Mouse (Mus musculus): ENCODE measurements around the gene Olfr747. TPM values are rescaled to one million over a fixed set of nuclear protein-coding genes. Genes with fewer than 3 reads are reported as not detected.

The Olfr747 gene
- polyA plus RNA-seq (2014; fragmentation: Illumina TruSeq; extraction: RNeasy Lipid Tissue Mini Kit (QIAGEN cat#74804); ENCODE audit: low replicate concordance): not detected

GRCm38 (mm10) chr14:50693106-50693505 is at the start of gene Olfr747:
TSS of gene Olfr747 (minus strand) at chr14:50693206.

DNA sequence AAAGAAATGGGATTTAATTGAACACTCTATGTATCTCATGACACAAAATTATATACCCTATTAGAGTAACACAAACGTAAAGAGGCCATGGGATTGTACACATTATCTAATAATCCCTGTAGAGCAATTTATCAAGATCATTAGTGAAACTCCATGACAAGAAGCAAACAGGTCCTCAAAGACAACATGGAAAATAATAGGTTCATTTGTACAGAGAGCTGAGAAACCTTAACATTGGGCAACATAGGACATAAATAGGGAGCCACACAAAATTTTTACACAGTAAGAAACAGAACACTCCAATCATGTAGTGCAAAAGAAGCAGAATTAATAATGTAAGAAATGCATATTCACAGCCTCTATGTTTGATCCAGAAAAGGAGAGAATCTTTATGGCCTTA is 14.1 kb upstream of the Olfr747 start, which contains the start of gene Olfr748:
Gene Olfr748 (plus strand): TSS at position 301 of the 400 bp plus-strand sequence.

GRCm38 (mm10) chr14:50646783-50647182 is 46.2 kb downstream of the Olfr747 start, which contains the start of gene Olfr746:
TSS of gene Olfr746 (plus strand) at chr14:50647083.

DNA sequence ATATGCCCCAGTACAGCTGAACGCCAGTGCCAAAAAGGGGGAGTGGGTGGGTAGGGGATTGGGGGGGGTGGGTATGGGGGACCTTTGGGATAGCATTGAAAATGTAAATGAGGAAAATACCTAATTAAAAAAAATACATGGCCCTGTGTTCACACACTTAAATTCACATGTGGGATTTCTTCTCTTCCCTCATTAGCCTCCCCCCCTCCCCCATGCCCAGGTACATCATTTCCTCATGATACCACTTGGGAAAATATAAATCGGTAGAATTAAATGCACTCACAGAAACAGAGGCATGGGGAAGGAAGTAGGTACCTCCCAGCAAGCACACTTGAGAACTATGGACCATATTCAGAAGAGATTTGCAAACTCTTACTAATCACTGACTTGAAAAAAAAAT is 53.9 kb downstream of the Olfr747 start, which contains the start of gene Olfr745:
Gene Olfr745 (plus strand): TSS at position 301 of the 400 bp plus-strand sequence.

Other genes with a start within 250 kb of the Olfr747 start
- not detected for gene Olfr740, start 247.7 kb downstream of the Olfr747 start, polyA plus RNA-seq (2014; fragmentation: Illumina TruSeq; extraction: RNeasy Lipid Tissue Mini Kit (QIAGEN cat#74804); ENCODE audit: low replicate concordance)
- gene Olfr741, start 220.5 kb downstream of the Olfr747 start, polyA plus RNA-seq (2014; fragmentation: Illumina TruSeq; extraction: RNeasy Lipid Tissue Mini Kit (QIAGEN cat#74804); ENCODE audit: low replicate concordance): not detected
- gene Olfr742, start 189.6 kb downstream of the Olfr747 start, polyA plus RNA-seq (2014; fragmentation: Illumina TruSeq; extraction: RNeasy Lipid Tissue Mini Kit (QIAGEN cat#74804); ENCODE audit: low replicate concordance): not detected
- gene Olfr743, start 171.4 kb downstream of the Olfr747 start, polyA plus RNA-seq (2014; fragmentation: Illumina TruSeq; extraction: RNeasy Lipid Tissue Mini Kit (QIAGEN cat#74804); ENCODE audit: low replicate concordance): not detected
- not detected for gene Olfr744, start 78.3 kb downstream of the Olfr747 start, polyA plus RNA-seq (2014; fragmentation: Illumina TruSeq; extraction: RNeasy Lipid Tissue Mini Kit (QIAGEN cat#74804); ENCODE audit: low replicate concordance)
- gene Olfr745, start 53.8 kb downstream of the Olfr747 start, polyA plus RNA-seq (2014; fragmentation: Illumina TruSeq; extraction: RNeasy Lipid Tissue Mini Kit (QIAGEN cat#74804); ENCODE audit: low replicate concordance): not detected
- gene Olfr746, start 46.1 kb downstream of the Olfr747 start, polyA plus RNA-seq (2014; fragmentation: Illumina TruSeq; extraction: RNeasy Lipid Tissue Mini Kit (QIAGEN cat#74804); ENCODE audit: low replicate concordance): not detected
- gene Olfr748, start 14.2 kb upstream of the Olfr747 start, polyA plus RNA-seq (2014; fragmentation: Illumina TruSeq; extraction: RNeasy Lipid Tissue Mini Kit (QIAGEN cat#74804); ENCODE audit: low replicate concordance): not detected
- not detected for gene Olfr749, start 51.9 kb upstream of the Olfr747 start, polyA plus RNA-seq (2014; fragmentation: Illumina TruSeq; extraction: RNeasy Lipid Tissue Mini Kit (QIAGEN cat#74804); ENCODE audit: low replicate concordance)
- gene Ttc5, start 92.3 kb upstream of the Olfr747 start, polyA plus RNA-seq (2014; fragmentation: Illumina TruSeq; extraction: RNeasy Lipid Tissue Mini Kit (QIAGEN cat#74804); ENCODE audit: low replicate concordance): 15.0 TPM
- not detected for gene Ccnb1ip1, start 114.5 kb upstream of the Olfr747 start, polyA plus RNA-seq (2014; fragmentation: Illumina TruSeq; extraction: RNeasy Lipid Tissue Mini Kit (QIAGEN cat#74804); ENCODE audit: low replicate concordance)
- 40.6 TPM for gene Parp2, start 114.6 kb upstream of the Olfr747 start, polyA plus RNA-seq (2014; fragmentation: Illumina TruSeq; extraction: RNeasy Lipid Tissue Mini Kit (QIAGEN cat#74804); ENCODE audit: low replicate concordance)
- gene Tep1, start 177.4 kb upstream of the Olfr747 start, polyA plus RNA-seq (2014; fragmentation: Illumina TruSeq; extraction: RNeasy Lipid Tissue Mini Kit (QIAGEN cat#74804); ENCODE audit: low replicate concordance): 55.9 TPM
- 5.5 TPM for gene Klhl33, start 204.3 kb upstream of the Olfr747 start, polyA plus RNA-seq (2014; fragmentation: Illumina TruSeq; extraction: RNeasy Lipid Tissue Mini Kit (QIAGEN cat#74804); ENCODE audit: low replicate concordance)
- 6.3 TPM for gene Osgep, start 231.7 kb upstream of the Olfr747 start, polyA plus RNA-seq (2014; fragmentation: Illumina TruSeq; extraction: RNeasy Lipid Tissue Mini Kit (QIAGEN cat#74804); ENCODE audit: low replicate concordance)
- gene Apex1, start 231.8 kb upstream of the Olfr747 start, polyA plus RNA-seq (2014; fragmentation: Illumina TruSeq; extraction: RNeasy Lipid Tissue Mini Kit (QIAGEN cat#74804); ENCODE audit: low replicate concordance): 6.1 TPM
- gene Pip4p1, start 237.7 kb upstream of the Olfr747 start, polyA plus RNA-seq (2014; fragmentation: Illumina TruSeq; extraction: RNeasy Lipid Tissue Mini Kit (QIAGEN cat#74804); ENCODE audit: low replicate concordance): 9.2 TPM
- gene Pnp, start 237.9 kb upstream of the Olfr747 start, polyA plus RNA-seq (2014; fragmentation: Illumina TruSeq; extraction: RNeasy Lipid Tissue Mini Kit (QIAGEN cat#74804); ENCODE audit: low replicate concordance): 250 TPM